Mouse (Mus musculus): ENCODE results near the gene Depdc5. TPM values are rescaled to one million over a fixed set of nuclear protein-coding genes. Genes with fewer than 3 reads are reported as not detected.
"Not testable (repeated sequence)": the region's sequence is repeated elsewhere in the genome, so short reads cannot be mapped to it uniquely, and the experiment has no call there.

Depdc5 gene
- polyA plus RNA-seq, 1 experiment = 15.5 TPM

DNA sequence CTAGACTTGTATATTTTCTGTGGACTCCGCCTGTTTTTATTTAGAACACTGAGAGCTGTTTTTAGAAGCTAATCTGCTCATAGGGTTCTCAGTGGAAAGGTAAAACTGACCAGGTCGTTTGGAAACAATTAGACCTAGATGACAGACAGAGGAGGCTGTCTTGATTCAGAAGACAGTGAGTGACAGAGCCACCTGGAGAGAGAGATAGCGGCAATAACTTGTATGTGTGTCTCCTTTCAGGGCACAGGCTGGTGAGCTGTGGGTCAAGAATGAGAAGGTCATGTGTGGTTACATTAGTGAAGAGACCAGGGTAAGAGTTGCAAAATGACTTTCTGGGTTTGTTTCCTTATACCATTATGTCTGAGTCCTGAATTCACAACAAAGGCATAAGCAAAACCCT lies 23.2 kb downstream of the Depdc5 start:
- H3K36me3 ChIP-seq (ENCODE audit: control insufficient read depth, insufficient read depth) = peaks cover 3% of the 10 kb centered on the region
- H3K27me3 ChIP-seq (ENCODE audit: control insufficient read depth, insufficient read depth, insufficient read length) = no peaks in the 10 kb centered on the region

DNA sequence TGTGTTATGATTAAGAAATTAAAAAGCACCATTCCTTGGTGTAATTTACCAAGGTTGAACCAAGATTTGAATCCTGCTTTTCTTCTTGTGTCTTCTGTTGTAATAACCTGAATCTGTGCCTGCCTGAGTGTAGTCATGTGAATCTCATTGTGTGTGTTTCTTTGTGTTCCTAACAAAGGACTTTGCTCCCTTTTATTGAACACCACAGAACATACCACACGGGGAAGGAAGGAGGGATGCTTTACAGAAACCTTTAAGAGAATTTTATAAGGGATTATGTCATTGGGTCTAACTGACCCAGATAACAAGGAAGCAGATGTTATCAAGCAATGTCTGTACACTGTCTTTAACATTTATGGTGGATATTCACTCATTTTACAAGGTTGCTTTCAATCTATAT lies 44.0 kb downstream of the Depdc5 start:
- Histone ChIP-seq H3K27me3 (ENCODE audit: control insufficient read depth, insufficient read depth, insufficient read length) (no peaks in the 10 kb centered on the region), H3K4me2 (ENCODE audit: low read depth) (no peak overlapping the region), H3ac (ENCODE audit: control insufficient read depth, insufficient read length) (no peak overlapping the region), H3K4me3 (no peak overlapping the region), H3K79me2 (ENCODE audit: control insufficient read depth, insufficient read depth) (no peaks in the 10 kb centered on the region), H3K36me3 (ENCODE audit: control insufficient read depth, insufficient read depth) (peaks cover 13% of the 10 kb centered on the region)
- TF ChIP-seq MYOD1 (IDR thresholded peaks at IDR 0.05; ENCODE audit: control insufficient read depth in 1 of 3, insufficient read length in 2 of 3, low read depth in 2 of 3) (no peak), SRF (IDR thresholded peaks at IDR 0.05; ENCODE audit: control insufficient read depth, insufficient read length, low read depth) (no peak), MAX (IDR thresholded peaks at IDR 0.05; ENCODE audit: low read depth) (no peak), USF1 (IDR thresholded peaks at IDR 0.05; ENCODE audit: low read depth) (no peak), POLR2A (IDR thresholded peaks at IDR 0.05; ENCODE audit: insufficient read length, low read depth) (no peak), E2F4 (IDR thresholded peaks at IDR 0.05; ENCODE audit: insufficient read depth) (no peak), CEBPB (IDR thresholded peaks at IDR 0.05; ENCODE audit: insufficient read depth, poor library complexity, severe bottlenecking) (no peak), TCF12 (IDR thresholded peaks at IDR 0.05; ENCODE audit: insufficient read depth, poor library complexity, severe bottlenecking) (no peak), REST (IDR thresholded peaks at IDR 0.05; ENCODE audit: insufficient read depth, insufficient read length) (no peak), TCF3 (IDR thresholded peaks at IDR 0.05; ENCODE audit: insufficient read length, low read depth) (no peak), POLR2AphosphoS2 (IDR thresholded peaks at IDR 0.05; ENCODE audit: insufficient read length, low read depth) (no peak), MYOG (IDR thresholded peaks at IDR 0.05; ENCODE audit: control insufficient read depth in 1 of 3, insufficient read depth in 1 of 3, insufficient read length in 2 of 3, low read depth in 2 of 3) (no peak)

More for the DNA sequence above, 23.2 kb downstream of the Depdc5 start:
- H3K79me2 ChIP-seq (ENCODE audit: control insufficient read depth, insufficient read depth) = no peaks in the 10 kb centered on the region
- TF ChIP-seq MYOD1 (IDR thresholded peaks at IDR 0.05; ENCODE audit: control insufficient read depth in 1 of 3, insufficient read length in 2 of 3, low read depth in 2 of 3) (peak in 1 of 3 experiments; percentile 60), E2F4 (IDR thresholded peaks at IDR 0.05; ENCODE audit: insufficient read depth) (no peak)
- H3ac ChIP-seq (ENCODE audit: control insufficient read depth, insufficient read length) = no peak overlapping the region
- no peak overlapping the region for H3K4me2 ChIP-seq (ENCODE audit: low read depth)
- no peak overlapping the region for H3K4me3 ChIP-seq

DNA sequence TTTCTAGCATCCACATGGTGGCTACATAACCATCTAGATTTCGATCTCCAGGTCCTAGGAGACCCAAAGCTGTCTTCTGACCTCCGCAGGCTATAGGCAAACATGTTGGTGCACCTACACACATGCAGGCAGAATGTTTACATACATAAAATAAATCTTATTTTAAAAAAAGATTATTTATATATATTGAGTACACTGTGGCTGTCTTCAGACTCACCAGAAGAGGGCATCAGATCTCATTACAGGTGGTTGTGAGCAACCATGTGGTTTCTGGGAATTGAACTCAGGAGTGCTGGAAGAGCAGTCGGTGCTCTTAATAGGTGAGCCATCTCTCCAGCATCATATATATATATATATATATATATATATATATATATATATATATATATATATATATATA lies 50.6 kb downstream of the Depdc5 start:
- H3ac ChIP-seq (ENCODE audit: control insufficient read depth, insufficient read length) = no peak overlapping the region
- H3K27me3 ChIP-seq (ENCODE audit: control insufficient read depth, insufficient read depth, insufficient read length) = no peaks in the 10 kb centered on the region
- TF ChIP-seq USF1 (IDR thresholded peaks at IDR 0.05; ENCODE audit: low read depth) = no peak
- TF ChIP-seq SRF (IDR thresholded peaks at IDR 0.05; ENCODE audit: control insufficient read depth, insufficient read length, low read depth) = no peak
- TF ChIP-seq MAX (IDR thresholded peaks at IDR 0.05; ENCODE audit: low read depth) = no peak
- no peak for TF ChIP-seq CEBPB (IDR thresholded peaks at IDR 0.05; ENCODE audit: insufficient read depth, poor library complexity, severe bottlenecking)
- no peak for TF ChIP-seq MYOD1 (IDR thresholded peaks at IDR 0.05; ENCODE audit: control insufficient read depth in 1 of 3, insufficient read length in 2 of 3, low read depth in 2 of 3)
- no peak for TF ChIP-seq MYOG (IDR thresholded peaks at IDR 0.05; ENCODE audit: control insufficient read depth in 1 of 3, insufficient read depth in 1 of 3, insufficient read length in 2 of 3, low read depth in 2 of 3)
- TF ChIP-seq POLR2A (IDR thresholded peaks at IDR 0.05; ENCODE audit: insufficient read length, low read depth) = no peak
- TF ChIP-seq TCF3 (IDR thresholded peaks at IDR 0.05; ENCODE audit: insufficient read length, low read depth) = no peak
- TF ChIP-seq POLR2AphosphoS2 (IDR thresholded peaks at IDR 0.05; ENCODE audit: insufficient read length, low read depth) = no peak
- TF ChIP-seq REST (IDR thresholded peaks at IDR 0.05; ENCODE audit: insufficient read depth, insufficient read length) = no peak
- no peak for TF ChIP-seq TCF12 (IDR thresholded peaks at IDR 0.05; ENCODE audit: insufficient read depth, poor library complexity, severe bottlenecking)
- TF ChIP-seq E2F4 (IDR thresholded peaks at IDR 0.05; ENCODE audit: insufficient read depth) = no peak
- H3K4me3 ChIP-seq = no peak overlapping the region
- H3K79me2 ChIP-seq (ENCODE audit: control insufficient read depth, insufficient read depth) = no peaks in the 10 kb centered on the region
- H3K4me2 ChIP-seq (ENCODE audit: low read depth) = no peak overlapping the region
- peaks cover 20% of the 10 kb centered on the region for H3K36me3 ChIP-seq (ENCODE audit: control insufficient read depth, insufficient read depth)

DNA sequence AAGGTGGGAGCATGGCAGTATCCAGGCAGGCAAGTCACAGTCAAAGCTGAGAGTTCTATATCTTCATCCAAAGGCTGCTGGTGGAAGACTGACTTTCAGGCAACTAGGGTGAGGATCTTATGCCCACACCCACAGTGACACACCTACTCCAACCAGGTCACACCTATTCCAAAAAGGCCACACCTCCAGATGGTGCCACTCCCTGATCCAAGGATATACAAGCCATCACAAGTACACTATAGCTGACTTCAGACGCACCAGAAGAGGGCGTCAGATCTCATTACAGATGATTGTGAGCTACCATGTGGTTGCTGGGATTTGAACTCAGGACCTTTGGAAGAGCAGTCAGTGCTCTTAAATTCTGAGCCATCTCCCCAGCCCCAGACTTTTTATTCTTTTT lies 55.8 kb downstream of the Depdc5 start:
- not testable (repeated sequence) for H3K79me2 ChIP-seq (ENCODE audit: control insufficient read depth, insufficient read depth); H3K27me3 ChIP-seq (ENCODE audit: control insufficient read depth, insufficient read depth, insufficient read length); H3ac ChIP-seq (ENCODE audit: control insufficient read depth, insufficient read length); H3K4me3 ChIP-seq; H3K4me2 ChIP-seq (ENCODE audit: low read depth)
- peaks cover 17% of the 10 kb centered on the region for H3K36me3 ChIP-seq (ENCODE audit: control insufficient read depth, insufficient read depth)

DNA sequence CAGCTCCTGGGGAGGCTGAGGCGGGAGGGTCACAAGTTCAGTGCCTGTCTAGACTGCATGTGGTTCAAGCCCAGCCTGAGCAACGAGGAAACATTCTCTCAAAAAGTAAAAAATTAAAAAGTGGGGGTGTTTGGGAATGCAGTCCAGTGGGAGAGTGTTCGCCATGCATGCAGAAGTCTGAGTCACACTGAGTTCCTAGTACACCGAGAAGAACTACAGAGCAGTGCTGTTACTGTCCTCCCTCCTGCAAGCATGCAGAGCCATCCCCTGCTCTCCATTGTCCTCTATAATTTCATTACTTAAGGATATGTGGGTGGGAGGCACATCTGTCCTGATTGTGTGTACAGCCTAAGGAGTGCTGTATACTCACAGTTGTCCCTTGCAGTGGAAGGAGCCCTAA lies 59.4 kb downstream of the Depdc5 start:
- H3K36me3 ChIP-seq (ENCODE audit: control insufficient read depth, insufficient read depth) = peaks cover 7% of the 10 kb centered on the region
- no peak overlapping the region for H3K4me3 ChIP-seq
- no peak overlapping the region for H3ac ChIP-seq (ENCODE audit: control insufficient read depth, insufficient read length)
- TF ChIP-seq TCF12 (IDR thresholded peaks at IDR 0.05; ENCODE audit: insufficient read depth, poor library complexity, severe bottlenecking) = no peak
- H3K4me2 ChIP-seq (ENCODE audit: low read depth) = no peak overlapping the region
- no peaks in the 10 kb centered on the region for H3K27me3 ChIP-seq (ENCODE audit: control insufficient read depth, insufficient read depth, insufficient read length)
- H3K79me2 ChIP-seq (ENCODE audit: control insufficient read depth, insufficient read depth) = no peaks in the 10 kb centered on the region

DNA sequence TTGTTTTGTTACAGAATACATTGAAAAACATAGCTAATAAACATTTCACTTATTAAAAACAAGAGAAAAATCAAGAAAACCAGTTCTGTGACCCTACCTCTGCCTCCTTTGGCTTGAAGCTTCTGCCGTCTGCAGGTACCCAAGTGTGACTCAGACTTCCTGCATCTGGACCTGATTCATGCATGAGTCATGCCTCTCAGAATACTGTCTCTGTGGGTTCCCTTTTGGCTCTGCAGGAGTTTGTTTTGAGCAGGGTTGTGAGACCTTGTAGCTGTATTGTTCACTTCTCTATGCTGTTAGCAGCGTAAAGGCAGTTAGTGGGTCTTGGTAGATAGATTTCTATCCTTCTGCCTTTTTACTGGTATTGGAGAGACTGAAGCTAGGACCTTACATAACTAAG lies 67.3 kb downstream of the Depdc5 start:
- Histone ChIP-seq H3K79me2 (ENCODE audit: control insufficient read depth, insufficient read depth) (no peaks in the 10 kb centered on the region), H3K36me3 (ENCODE audit: control insufficient read depth, insufficient read depth) (peaks cover 8% of the 10 kb centered on the region), H3ac (ENCODE audit: control insufficient read depth, insufficient read length) (no peak overlapping the region), H3K4me3 (no peak overlapping the region), H3K4me2 (ENCODE audit: low read depth) (no peak overlapping the region), H3K27me3 (ENCODE audit: control insufficient read depth, insufficient read depth, insufficient read length) (no peaks in the 10 kb centered on the region)
- TF ChIP-seq REST (IDR thresholded peaks at IDR 0.05; ENCODE audit: insufficient read depth, insufficient read length) (no peak), TCF12 (IDR thresholded peaks at IDR 0.05; ENCODE audit: insufficient read depth, poor library complexity, severe bottlenecking) (no peak), SRF (IDR thresholded peaks at IDR 0.05; ENCODE audit: control insufficient read depth, insufficient read length, low read depth) (no peak)

Data from myocyte (in vitro differentiated cells).